18 mouse cellular contexts compared by ENCODE assay signal in genomic region chr19:24501525-24501924, GRCm38 (mm10). TPM values are rescaled to one million over a fixed set of nuclear protein-coding genes. Genes with fewer than 3 reads are reported as not detected.
"Had no signal": no experiment of that assay in that cellular context is flagged by ENCODE, and none has a peak within 500 bp of the region (broad histone marks: within the 10 kb centered on the region; RNA-seq: fewer than 3 reads in every experiment).

No protein-coding gene starts in this region.

- DNase-seq: kidney, adult 8-10 months; kidney, postnatal 14 days; layer of hippocampus, postnatal 36 days; liver, embryonic 13.5 days; lung, adult 2 months; right cerebral cortex, adult 18-20 months; right cerebral cortex, postnatal 14 days; right cerebral cortex, postnatal 4 days; thymus, postnatal 25 days had no signal

- H3K4me3 ChIP-seq: layer of hippocampus, adult 2 months; left cerebral cortex, adult 2 months; liver, embryonic 13.5 days; megakaryocyte, embryonic 14.5 days; midbrain, embryonic 15.5 days; neural tube, embryonic 12.5 days; neural tube, embryonic 15.5 days had no signal

- ATAC-seq: intestine, postnatal 0 days; midbrain, embryonic 15.5 days had no signal

- H3K4me2 ChIP-seq: liver, embryonic 13.5 days; midbrain, embryonic 11.5 days; midbrain, embryonic 15.5 days; neural tube, embryonic 12.5 days; neural tube, embryonic 15.5 days had no signal

- H3K27me3 ChIP-seq: liver, embryonic 13.5 days; megakaryocyte, embryonic 14.5 days; midbrain, embryonic 15.5 days; neural tube, embryonic 12.5 days; neural tube, embryonic 15.5 days had no signal

- H3K9me3 ChIP-seq: liver, embryonic 13.5 days; midbrain, embryonic 15.5 days; neural tube, embryonic 12.5 days; neural tube, embryonic 15.5 days had no signal

- H3K9ac ChIP-seq: liver, embryonic 13.5 days; midbrain, embryonic 15.5 days; neural tube, embryonic 12.5 days; neural tube, embryonic 15.5 days had no signal

- H3K27ac ChIP-seq: layer of hippocampus, adult 2 months; left cerebral cortex, adult 2 months; liver, embryonic 13.5 days; midbrain, embryonic 15.5 days; neural tube, embryonic 12.5 days; neural tube, embryonic 15.5 days had no signal

- H3K36me3 ChIP-seq: liver, embryonic 13.5 days; midbrain, embryonic 15.5 days; neural tube, embryonic 12.5 days; neural tube, embryonic 15.5 days had no signal

- H3K4me1 ChIP-seq: midbrain, embryonic 15.5 days; neural tube, embryonic 12.5 days; neural tube, embryonic 15.5 days had no signal

RNA-seq across cellular contexts. Expression of gene Pip5k1b, which starts 54.1 kb away (rescaled TPM):
- polyA plus RNA-seq: liver, adult 2 months had no signal
